ENCODE assay signal across 10 mouse cellular contexts in genomic region chr2:73419285-73419684, GRCm38 (mm10). TPM values are rescaled to one million over a fixed set of nuclear protein-coding genes. Genes with fewer than 3 reads are reported as not detected.
A peak's percentile ranks its signal among the peaks of the same experiment; 100 is the strongest.
DNase-seq lines count a peak whose midpoint lies in the region; TF ChIP-seq lines count a peak whose summit lies in the region.
"Had no signal": no experiment of that assay in that cellular context is flagged by ENCODE, and none has a peak within 500 bp of the region (broad histone marks: within the 10 kb centered on the region; RNA-seq: fewer than 3 reads in every experiment).

No protein-coding gene starts in this region.

- no peaks in the 10 kb centered on the region; the same call in 1 of the 2 replicates for H3K27me3 ChIP-seq in heart, embryonic 10.5 days (ENCODE audit: insufficient read depth, poor library complexity, severe bottlenecking)
- H3K27me3 ChIP-seq in limb, embryonic 10.5 days (ENCODE audit: low read depth, poor library complexity, severe bottlenecking) = no peaks in the 10 kb centered on the region
- H3K27me3 ChIP-seq: stomach, embryonic 15.5 days had no signal

- no peaks in the 10 kb centered on the region for H3K36me3 ChIP-seq in heart, embryonic 10.5 days
- H3K36me3 ChIP-seq in limb, embryonic 10.5 days = no peaks in the 10 kb centered on the region
- H3K36me3 ChIP-seq: G1E; stomach, embryonic 15.5 days had no signal

- no peaks in the 10 kb centered on the region for H3K9me3 ChIP-seq in heart, embryonic 10.5 days
- H3K9me3 ChIP-seq in limb, embryonic 10.5 days (replicated peaks) = no peaks in the 10 kb centered on the region
- H3K9me3 ChIP-seq: G1E; stomach, embryonic 15.5 days had no signal

- DNase-seq in heart, adult 18-20 months = peak; percentile 15 to 53
- DNase-seq in heart, embryonic 10.5 days (ENCODE audit: low spot score) = no peak
- peak; percentile 59 for DNase-seq in testis, postnatal 10 days (ENCODE audit: low spot score)
- no peak for DNase-seq in testis, postnatal 14 days (ENCODE audit: low spot score)
- peak; percentile 40 for DNase-seq in limb, embryonic 10.5 days (ENCODE audit: low spot score)
- peak; percentile 22 for DNase-seq in skeletal muscle tissue, adult 2 months (ENCODE audit: low read depth, low spot score)
- no peak for DNase-seq in Muller cell, postnatal 12 days (ENCODE audit: inconsistent ontology term)

- TF ChIP-seq POLR2A in cortical plate, adult 2 months (IDR thresholded peaks at IDR 0.05; ENCODE audit: extremely low read depth, insufficient read depth, low read length) = no peak

- H3K4me3 ChIP-seq in heart, embryonic 10.5 days = no peak overlapping the region
- H3K4me3 ChIP-seq in cortical plate, adult 2 months (ENCODE audit: insufficient read depth, low read length) = no peak overlapping the region
- no peak overlapping the region for H3K4me3 ChIP-seq in limb, embryonic 10.5 days
- H3K4me3 ChIP-seq: stomach, embryonic 15.5 days had no signal

- TF ChIP-seq CTCF in cortical plate, adult 2 months (IDR thresholded peaks at IDR 0.05; ENCODE audit: extremely low read depth, insufficient read depth, low read length) = peak; percentile 39

- H3K4me1 ChIP-seq in heart, embryonic 10.5 days = 0 out of 2 replicates have a peak, but pooled peaks cover 4% of the 10 kb centered on the region
- no peaks in the 10 kb centered on the region for H3K4me1 ChIP-seq in cortical plate, adult 2 months (ENCODE audit: control insufficient read depth, insufficient read depth, low read length)
- 0 out of 2 replicates have a peak, but pooled peaks cover 7% of the 10 kb centered on the region for H3K4me1 ChIP-seq in limb, embryonic 10.5 days
- H3K4me1 ChIP-seq: stomach, embryonic 15.5 days had no signal

- 27% methylated on average over 4 of the region's 4 CpGs for WGBS in heart, embryonic 10.5 days
- 39% methylated on average over 4 of the region's 4 CpGs for WGBS in limb, embryonic 10.5 days

- H3K27ac ChIP-seq in heart, embryonic 10.5 days = no peak overlapping the region
- no peak overlapping the region for H3K27ac ChIP-seq in cortical plate, adult 2 months (ENCODE audit: insufficient read depth, low read length)
- H3K27ac ChIP-seq in limb, embryonic 10.5 days = no peak overlapping the region
- H3K27ac ChIP-seq: stomach, embryonic 15.5 days had no signal

RNA-seq across cellular contexts. Expression of gene Gpr155, which starts 32.9 kb away (rescaled TPM):
- 10 to 100 TPM; 10.3 to 13.4 TPM for total RNA-seq in heart, adult 18-20 months (2021)
- polyA plus RNA-seq in heart, embryonic 10.5 days (2016; fragmentation: Nextera tagmentation; extraction: Ambion mirVana) = 3.5 and 4.7 TPM in 2 replicates
- 25.9 and 26.6 TPM in 2 replicates for polyA plus RNA-seq in cortical plate, adult 2 months (2012; rRNA removed)
- polyA plus RNA-seq in limb, embryonic 10.5 days (2016; fragmentation: Nextera tagmentation; extraction: Ambion mirVana) = 1.4 and 2.4 TPM in 2 replicates

Comparison
In these comparisons a context has a peak if more than half of its experiments do, and no peak if none do; other contexts are left out.
1. DNase-seq: peak in heart, adult 18-20 months (2 of 2), testis, postnatal 10 days (single experiment), limb, embryonic 10.5 days (single experiment) and skeletal muscle tissue, adult 2 months (single experiment); none in heart, embryonic 10.5 days (single experiment), testis, postnatal 14 days (single experiment) and Muller cell, postnatal 12 days (single experiment).